Mouse (Mus musculus): Measurements from ENCODE around the gene Gm13691. TPM values are rescaled to one million over a fixed set of nuclear protein-coding genes. Genes with fewer than 3 reads are reported as not detected.
"Not testable (repeated sequence)": the region's sequence is repeated elsewhere in the genome, so short reads cannot be mapped to it uniquely, and the experiment has no call there.

Gene Gm13691
- polyA plus RNA-seq, 1 experiment from 2014 or later: not detected

GRCm38 (mm10) chr2:83984443-83984842, 5.9 kb upstream of the Gm13691 start, which contains the start of gene Gm13697:
TSS of gene Gm13697 (plus strand) at chr2:83984743.
- not testable (repeated sequence) for H3K4me1 ChIP-seq (ENCODE audit: control insufficient read depth, insufficient read depth, low read length); H3K27ac ChIP-seq (ENCODE audit: low read length); H3K27me3 ChIP-seq (ENCODE audit: control insufficient read depth, insufficient read depth, low read length); H3K4me3 ChIP-seq (ENCODE audit: low read depth, low read length); ATAC-seq (ENCODE audit: insufficient number of reproducible peaks, insufficient read depth, low FRiP score, low read depth); H3K36me3 ChIP-seq (ENCODE audit: control insufficient read depth, insufficient read depth, low read length); H3K4me2 ChIP-seq (replicated peaks; ENCODE audit: low read depth, low read length); H3K9me3 ChIP-seq (ENCODE audit: control insufficient read depth, low read depth, low read length); H3K9ac ChIP-seq (replicated peaks; ENCODE audit: low read depth, low read length)
- no CpG with 5 or more reads among the region's 6 CpGs for WGBS

- 42% methylated on average over 7 of the region's 9 CpGs for WGBS
- not testable (repeated sequence) for H3K36me3 ChIP-seq (ENCODE audit: control insufficient read depth, insufficient read depth, low read length); H3K27me3 ChIP-seq (ENCODE audit: control insufficient read depth, insufficient read depth, low read length); H3K9ac ChIP-seq (replicated peaks; ENCODE audit: low read depth, low read length); ATAC-seq (ENCODE audit: insufficient number of reproducible peaks, insufficient read depth, low FRiP score, low read depth); H3K4me3 ChIP-seq (ENCODE audit: low read depth, low read length); H3K4me2 ChIP-seq (replicated peaks; ENCODE audit: low read depth, low read length); H3K9me3 ChIP-seq (ENCODE audit: control insufficient read depth, low read depth, low read length); H3K4me1 ChIP-seq (ENCODE audit: control insufficient read depth, insufficient read depth, low read length); H3K27ac ChIP-seq (ENCODE audit: low read length)
These were observed 3.4 kb downstream of the Gm13691 start for GRCm38 (mm10) chr2:83993639-83994255.

GRCm38 (mm10) chr2:83994526-83994925, 4.2 kb downstream of the Gm13691 start:
- H3K4me3 ChIP-seq (ENCODE audit: low read depth, low read length); ATAC-seq (ENCODE audit: insufficient number of reproducible peaks, insufficient read depth, low FRiP score, low read depth); H3K27me3 ChIP-seq (ENCODE audit: control insufficient read depth, insufficient read depth, low read length); H3K36me3 ChIP-seq (ENCODE audit: control insufficient read depth, insufficient read depth, low read length); H3K4me2 ChIP-seq (replicated peaks; ENCODE audit: low read depth, low read length); H3K9ac ChIP-seq (replicated peaks; ENCODE audit: low read depth, low read length); H3K4me1 ChIP-seq (ENCODE audit: control insufficient read depth, insufficient read depth, low read length); H3K9me3 ChIP-seq (ENCODE audit: control insufficient read depth, low read depth, low read length); H3K27ac ChIP-seq (ENCODE audit: low read length): not testable (repeated sequence)
- WGBS: no CpG with 5 or more reads among the region's 3 CpGs

GRCm38 (mm10) chr2:84008913-84009312, 18.6 kb downstream of the Gm13691 start:
- Histone ChIP-seq H3K27me3 (ENCODE audit: control insufficient read depth, insufficient read depth, low read length) (no peaks in the 10 kb centered on the region), H3K9ac (replicated peaks; ENCODE audit: low read depth, low read length) (no peak overlapping the region), H3K36me3 (ENCODE audit: control insufficient read depth, insufficient read depth, low read length) (no peaks in the 10 kb centered on the region), H3K27ac (ENCODE audit: low read length) (no peak overlapping the region), H3K4me3 (ENCODE audit: low read depth, low read length) (no peak overlapping the region), H3K4me1 (ENCODE audit: control insufficient read depth, insufficient read depth, low read length) (0 out of 2 replicates have a peak, but pooled peaks cover 3% of the 10 kb centered on the region), H3K9me3 (ENCODE audit: control insufficient read depth, low read depth, low read length) (no peaks in the 10 kb centered on the region), H3K4me2 (replicated peaks; ENCODE audit: low read depth, low read length) (no peak overlapping the region)
- 43% methylated on average over 1 of the region's 1 CpGs for WGBS
- no peak for ATAC-seq (ENCODE audit: insufficient number of reproducible peaks, insufficient read depth, low FRiP score, low read depth)

- no peak overlapping the region for H3K9ac ChIP-seq (replicated peaks; ENCODE audit: low read depth, low read length)
- H3K4me1 ChIP-seq (ENCODE audit: control insufficient read depth, insufficient read depth, low read length): 0 out of 2 replicates have a peak, but pooled peaks cover 3% of the 10 kb centered on the region
- WGBS: 66% methylated on average over 3 of the region's 3 CpGs
- no peaks in the 10 kb centered on the region for H3K9me3 ChIP-seq (ENCODE audit: control insufficient read depth, low read depth, low read length)
- no peak overlapping the region for H3K27ac ChIP-seq (ENCODE audit: low read length)
- H3K4me2 ChIP-seq (replicated peaks; ENCODE audit: low read depth, low read length): no peak overlapping the region
- no peaks in the 10 kb centered on the region for H3K27me3 ChIP-seq (ENCODE audit: control insufficient read depth, insufficient read depth, low read length)
- no peak overlapping the region for H3K4me3 ChIP-seq (ENCODE audit: low read depth, low read length)
- ATAC-seq (ENCODE audit: insufficient number of reproducible peaks, insufficient read depth, low FRiP score, low read depth): no peak
- no peaks in the 10 kb centered on the region for H3K36me3 ChIP-seq (ENCODE audit: control insufficient read depth, insufficient read depth, low read length)
These were observed 19.5 kb downstream of the Gm13691 start for GRCm38 (mm10) chr2:84009818-84010217.

- Histone ChIP-seq H3K9ac (replicated peaks; ENCODE audit: low read depth, low read length) (no peak overlapping the region), H3K36me3 (ENCODE audit: control insufficient read depth, insufficient read depth, low read length) (no peaks in the 10 kb centered on the region), H3K4me2 (replicated peaks; ENCODE audit: low read depth, low read length) (no peak overlapping the region), H3K27ac (ENCODE audit: low read length) (no peak overlapping the region), H3K9me3 (ENCODE audit: control insufficient read depth, low read depth, low read length) (no peaks in the 10 kb centered on the region), H3K4me1 (ENCODE audit: control insufficient read depth, insufficient read depth, low read length) (no peaks in the 10 kb centered on the region), H3K27me3 (ENCODE audit: control insufficient read depth, insufficient read depth, low read length) (no peaks in the 10 kb centered on the region), H3K4me3 (ENCODE audit: low read depth, low read length) (no peak overlapping the region)
- no peak for ATAC-seq (ENCODE audit: insufficient number of reproducible peaks, insufficient read depth, low FRiP score, low read depth)
- WGBS: 62% methylated on average over 6 of the region's 6 CpGs
These were observed 24.2 kb downstream of the Gm13691 start for GRCm38 (mm10) chr2:84014572-84014971.

GRCm38 (mm10) chr2:84016291-84016690, 25.9 kb downstream of the Gm13691 start:
- WGBS: 75% methylated on average over 5 of the region's 5 CpGs

GRCm38 (mm10) chr2:84018330-84018729, 28.0 kb downstream of the Gm13691 start:
- Histone ChIP-seq H3K9me3 (ENCODE audit: control insufficient read depth, low read depth, low read length) (no peaks in the 10 kb centered on the region), H3K4me2 (replicated peaks; ENCODE audit: low read depth, low read length) (no peak overlapping the region), H3K9ac (replicated peaks; ENCODE audit: low read depth, low read length) (no peak overlapping the region), H3K27me3 (ENCODE audit: control insufficient read depth, insufficient read depth, low read length) (no peaks in the 10 kb centered on the region), H3K36me3 (ENCODE audit: control insufficient read depth, insufficient read depth, low read length) (no peaks in the 10 kb centered on the region), H3K4me3 (ENCODE audit: low read depth, low read length) (no peak overlapping the region), H3K27ac (ENCODE audit: low read length) (no peak overlapping the region), H3K4me1 (ENCODE audit: control insufficient read depth, insufficient read depth, low read length) (no peaks in the 10 kb centered on the region)
- 46% methylated on average over 3 of the region's 3 CpGs for WGBS
- no peak for ATAC-seq (ENCODE audit: insufficient number of reproducible peaks, insufficient read depth, low FRiP score, low read depth)

More at GRCm38 (mm10) chr2:84016291-84016690, 25.9 kb downstream of the Gm13691 start:
- H3K9ac ChIP-seq (replicated peaks; ENCODE audit: low read depth, low read length); H3K4me3 ChIP-seq (ENCODE audit: low read depth, low read length); H3K27ac ChIP-seq (ENCODE audit: low read length); H3K36me3 ChIP-seq (ENCODE audit: control insufficient read depth, insufficient read depth, low read length); H3K4me2 ChIP-seq (replicated peaks; ENCODE audit: low read depth, low read length); H3K9me3 ChIP-seq (ENCODE audit: control insufficient read depth, low read depth, low read length); ATAC-seq (ENCODE audit: insufficient number of reproducible peaks, insufficient read depth, low FRiP score, low read depth); H3K4me1 ChIP-seq (ENCODE audit: control insufficient read depth, insufficient read depth, low read length); H3K27me3 ChIP-seq (ENCODE audit: control insufficient read depth, insufficient read depth, low read length): not testable (repeated sequence)
